Mouse (Mus musculus) limb, embryonic 15.5 days (tissue): ENCODE results near the gene Chn2. TPM values are rescaled to one million over a fixed set of nuclear protein-coding genes. Genes with fewer than 3 reads are reported as not detected.

Experiments
- ATAC-seq: fragments of 200-750 bp; cut with Nextera tagmentation; 2 replicates; pipeline ENCODE4 v1.8.0; 2017; ENCODE audit warnings: low read depth, moderate TSS enrichment; ENCODE audit not compliant: insufficient number of reproducible peaks, low FRiP score, low TSS enrichment
- H3K27ac ChIP-seq: fragments of 300-500 bp; sonication (generic); 2 replicates; pipeline ENCODE4 v1.5.1; 2015; ENCODE audit warnings: moderate library complexity, mild to moderate bottlenecking, inconsistent platforms
- H3K27me3 ChIP-seq: fragments of 300-500 bp; sonication (generic); 2 replicates; pipeline ENCODE4 v1.6.1; 2015; ENCODE audit warnings: inconsistent platforms
- H3K36me3 ChIP-seq: fragments of 300-500 bp; sonication (generic); 2 replicates; pipeline ENCODE4 v1.6.1; 2015; ENCODE audit warnings: inconsistent platforms
- H3K4me1 ChIP-seq: fragments of 300-500 bp; sonication (generic); 2 replicates; pipeline ENCODE4 v1.6.1; 2015; ENCODE audit warnings: inconsistent platforms
- H3K4me2 ChIP-seq: fragments of 300-500 bp; sonication (generic); 2 replicates; pipeline ENCODE4 v1.6.1; 2015; ENCODE audit warnings: mild to moderate bottlenecking, inconsistent platforms
- H3K4me3 ChIP-seq: fragments of 300-500 bp; sonication (generic); 2 replicates; pipeline ENCODE4 v1.5.1; 2015; ENCODE audit warnings: mild to moderate bottlenecking, inconsistent platforms
- H3K9ac ChIP-seq: fragments of 300-500 bp; sonication (generic); 2 replicates; pipeline ENCODE4 v1.6.1; 2015; ENCODE audit warnings: inconsistent platforms
- H3K9me3 ChIP-seq: fragments of 300-500 bp; sonication (generic); 2 replicates; pipeline ENCODE4 v1.6.1; 2016; ENCODE audit warnings: inconsistent platforms
- WGBS: fragments of 180-500 bp; shearing (Covaris S2); methylation state at CpG from one replicate; pipeline ENCODE4 v1.1.7; 2015; 5-methylcytosine and 5-hydroxymethylcytosine counted together
- polyA plus RNA-seq: library from polyadenylated mRNA; unstranded; fragments of >200 nt; fragmentation: Nextera tagmentation; extraction: Ambion mirVana; gene quantifications from 2 replicates; pipeline ENCODE4 v1.2.1, GENCODE M21; 2015

Gene Chn2
- polyA plus RNA-seq, 1 experiment from 2014 or later: 10.9 TPM

GRCm38 (mm10) chr6:54126225-54126992, 87.1 kb downstream of the Chn2 start:
- ATAC-seq: no peak
- Histone ChIP-seq H3K4me2 (no peak overlapping the region), H3K4me1 (0 out of 2 replicates have a peak, but pooled peaks cover 9% of the 10 kb centered on the region), H3K9ac (no peak overlapping the region), H3K9me3 (no peaks in the 10 kb centered on the region), H3K36me3 (no peaks in the 10 kb centered on the region), H3K27ac (no peak overlapping the region), H3K27me3 (no peaks in the 10 kb centered on the region), H3K4me3 (no peak overlapping the region)
- 79% methylated on average over 9 of the region's 9 CpGs for WGBS

- Histone ChIP-seq H3K9me3 (no peaks in the 10 kb centered on the region), H3K27me3 (no peaks in the 10 kb centered on the region), H3K9ac (no peak overlapping the region), H3K4me2 (no peak overlapping the region), H3K27ac (no peak overlapping the region), H3K4me3 (no peak overlapping the region), H3K4me1 (0 out of 2 replicates have a peak, but pooled peaks cover 9% of the 10 kb centered on the region), H3K36me3 (no peaks in the 10 kb centered on the region)
- no peak for ATAC-seq
- 65% methylated on average over 11 of the region's 11 CpGs for WGBS
These were observed 87.8 kb downstream of the Chn2 start for GRCm38 (mm10) chr6:54126993-54127697.

GRCm38 (mm10) chr6:54128702-54129101, 89.3 kb downstream of the Chn2 start:
- no peak for ATAC-seq
- Histone ChIP-seq H3K9ac (no peak overlapping the region), H3K27ac (no peak overlapping the region), H3K4me3 (no peak overlapping the region), H3K27me3 (no peaks in the 10 kb centered on the region), H3K4me1 (0 out of 2 replicates have a peak, but pooled peaks cover 9% of the 10 kb centered on the region), H3K9me3 (no peaks in the 10 kb centered on the region), H3K4me2 (no peak overlapping the region), H3K36me3 (no peaks in the 10 kb centered on the region)
- 59% methylated on average over 1 of the region's 1 CpGs for WGBS

DNA sequence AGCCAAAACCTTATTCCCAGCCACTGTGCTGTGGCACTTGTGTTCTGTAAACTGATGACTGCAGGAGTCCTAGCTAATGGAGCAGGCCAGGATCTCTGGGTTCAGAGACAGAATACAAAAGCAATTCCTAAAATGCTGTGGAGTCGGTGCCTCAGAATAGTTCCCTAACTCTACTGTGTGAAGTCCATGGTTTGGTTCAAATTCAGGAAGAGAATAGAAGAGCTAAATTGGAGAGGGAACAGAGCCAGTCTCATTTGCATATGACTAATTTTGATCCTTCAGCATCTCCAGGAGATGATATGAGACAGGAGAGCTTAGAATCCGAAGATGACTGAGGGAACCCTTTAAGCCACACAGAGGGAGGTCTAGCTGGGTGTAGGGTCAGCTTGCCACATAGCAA, 90.2 kb downstream of the Chn2 start:
- no peak overlapping the region for H3K9ac ChIP-seq
- H3K4me2 ChIP-seq: no peak overlapping the region
- H3K4me1 ChIP-seq: 0 out of 2 replicates have a peak, but pooled peaks cover 9% of the 10 kb centered on the region
- no peaks in the 10 kb centered on the region for H3K36me3 ChIP-seq
- H3K27me3 ChIP-seq: no peaks in the 10 kb centered on the region
- no peak overlapping the region for H3K27ac ChIP-seq
- 71% methylated on average over 2 of the region's 2 CpGs for WGBS
- no peaks in the 10 kb centered on the region for H3K9me3 ChIP-seq
- no peak overlapping the region for H3K4me3 ChIP-seq
- no peak for ATAC-seq

DNA sequence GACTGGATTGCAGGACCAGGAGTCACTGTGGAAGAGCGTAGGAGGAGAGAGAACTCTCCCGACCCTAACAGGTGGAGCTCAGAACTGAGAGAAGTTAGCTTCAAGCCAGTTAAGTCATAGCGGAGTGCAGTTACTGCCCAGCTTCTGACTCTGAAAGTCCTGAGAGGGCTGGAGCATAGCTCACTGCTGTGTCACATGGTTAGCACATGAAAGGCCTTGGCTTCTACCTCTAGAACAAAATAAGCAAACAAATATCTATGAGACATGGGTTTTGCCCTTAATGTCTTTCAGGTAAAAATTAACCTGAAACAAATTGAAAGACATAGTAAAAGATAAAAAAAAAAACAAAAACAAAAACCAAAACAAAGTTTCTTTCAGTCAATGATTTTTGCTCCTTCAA, 91.5 kb downstream of the Chn2 start:
- H3K4me1 ChIP-seq: 0 out of 2 replicates have a peak, but pooled peaks cover 9% of the 10 kb centered on the region
- no peaks in the 10 kb centered on the region for H3K36me3 ChIP-seq
- H3K9me3 ChIP-seq: no peaks in the 10 kb centered on the region
- 88% methylated on average over 3 of the region's 3 CpGs for WGBS
- no peaks in the 10 kb centered on the region for H3K27me3 ChIP-seq
- no peak overlapping the region for H3K27ac ChIP-seq
- ATAC-seq: no peak
- no peak overlapping the region for H3K9ac ChIP-seq
- no peak overlapping the region for H3K4me3 ChIP-seq
- no peak overlapping the region for H3K4me2 ChIP-seq

DNA sequence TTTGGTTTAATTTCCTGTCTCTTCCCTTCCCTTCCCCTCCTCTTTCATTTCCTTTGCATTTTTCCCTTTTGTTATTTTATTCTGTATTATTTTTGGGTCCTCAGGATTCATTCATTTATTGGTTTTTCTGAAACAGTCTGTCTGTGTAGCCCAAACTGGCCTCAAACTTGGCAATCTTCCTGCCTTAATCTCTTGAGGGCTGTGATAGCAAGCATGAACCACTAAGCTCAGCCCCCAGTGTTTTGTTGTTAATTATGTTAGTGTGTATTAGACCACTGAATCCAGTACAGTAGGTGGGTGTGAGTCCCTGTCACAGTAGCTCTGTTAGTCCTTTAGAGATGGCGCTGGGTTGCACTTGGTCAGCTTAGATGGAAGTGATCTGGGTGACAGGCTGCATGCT, 93.2 kb downstream of the Chn2 start:
- no peak for ATAC-seq

GRCm38 (mm10) chr6:54133231-54133630, 93.9 kb downstream of the Chn2 start:
- Histone ChIP-seq H3K9me3 (no peaks in the 10 kb centered on the region), H3K9ac (no peak overlapping the region), H3K4me1 (no peaks in the 10 kb centered on the region), H3K27ac (no peak overlapping the region), H3K36me3 (no peaks in the 10 kb centered on the region), H3K4me2 (no peak overlapping the region), H3K27me3 (no peaks in the 10 kb centered on the region), H3K4me3 (no peak overlapping the region)
- 79% methylated on average over 5 of the region's 5 CpGs for WGBS
- no peak for ATAC-seq

More for the DNA sequence above, 93.2 kb downstream of the Chn2 start:
- H3K9ac ChIP-seq: no peak overlapping the region
- no peak overlapping the region for H3K4me3 ChIP-seq
- WGBS: 83% methylated on average over 1 of the region's 1 CpGs
- H3K4me1 ChIP-seq: no peaks in the 10 kb centered on the region
- H3K9me3 ChIP-seq: no peaks in the 10 kb centered on the region
- no peak overlapping the region for H3K27ac ChIP-seq
- H3K4me2 ChIP-seq: no peak overlapping the region
- H3K27me3 ChIP-seq: no peaks in the 10 kb centered on the region
- H3K36me3 ChIP-seq: no peaks in the 10 kb centered on the region

GRCm38 (mm10) chr6:54138157-54138556, 98.8 kb downstream of the Chn2 start:
- no peak for ATAC-seq
- WGBS: 85% methylated on average over 9 of the region's 9 CpGs
- H3K9ac ChIP-seq: no peak overlapping the region

DNA sequence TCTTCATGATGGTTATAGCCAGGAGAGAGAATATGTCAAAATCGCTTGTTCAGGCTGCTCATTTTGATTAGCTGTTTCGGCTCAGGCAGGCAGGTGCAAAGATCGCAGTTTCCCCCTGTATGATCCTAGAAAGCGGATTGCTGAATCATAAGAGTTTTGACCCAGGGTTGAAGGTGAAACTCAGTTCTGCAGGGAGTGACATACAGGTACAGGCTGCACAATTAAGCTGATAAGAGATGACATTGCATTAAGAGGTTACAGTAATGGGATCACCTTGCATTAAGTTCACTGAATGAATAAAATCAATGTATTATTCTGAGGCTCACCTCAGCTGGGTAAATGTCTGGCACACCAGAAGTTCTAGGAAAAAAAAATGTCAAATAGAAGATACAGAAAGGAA, 101.1 kb downstream of the Chn2 start:
- no peak for ATAC-seq
- WGBS: 88% methylated on average over 4 of the region's 4 CpGs
- Histone ChIP-seq H3K27ac (no peak overlapping the region), H3K4me2 (no peak overlapping the region), H3K27me3 (no peaks in the 10 kb centered on the region), H3K9me3 (no peaks in the 10 kb centered on the region), H3K4me3 (no peak overlapping the region), H3K9ac (no peak overlapping the region), H3K4me1 (no peaks in the 10 kb centered on the region), H3K36me3 (no peaks in the 10 kb centered on the region)

More at GRCm38 (mm10) chr6:54138157-54138556, 98.8 kb downstream of the Chn2 start:
- H3K27me3 ChIP-seq: no peaks in the 10 kb centered on the region
- no peaks in the 10 kb centered on the region for H3K4me1 ChIP-seq
- no peak overlapping the region for H3K4me3 ChIP-seq
- no peak overlapping the region for H3K27ac ChIP-seq
- no peak overlapping the region for H3K4me2 ChIP-seq
- no peaks in the 10 kb centered on the region for H3K9me3 ChIP-seq
- no peaks in the 10 kb centered on the region for H3K36me3 ChIP-seq

- no peak for ATAC-seq
- H3K27ac ChIP-seq: no peak overlapping the region
- no peak overlapping the region for H3K9ac ChIP-seq
- WGBS: 63% methylated on average over 3 of the region's 3 CpGs
- no peaks in the 10 kb centered on the region for H3K36me3 ChIP-seq
- H3K27me3 ChIP-seq: 0 out of 2 replicates have a peak, but pooled peaks cover 2% of the 10 kb centered on the region
- no peak overlapping the region for H3K4me2 ChIP-seq
- H3K9me3 ChIP-seq: no peaks in the 10 kb centered on the region
- H3K4me1 ChIP-seq: peaks cover 3% of the 10 kb centered on the region; the same call in 1 of the 2 replicates
- H3K4me3 ChIP-seq: no peak overlapping the region
These were observed 101.8 kb downstream of the Chn2 start for GRCm38 (mm10) chr6:54141165-54141564.

- Histone ChIP-seq H3K4me3 (no peak overlapping the region), H3K27me3 (0 out of 2 replicates have a peak, but pooled peaks cover 2% of the 10 kb centered on the region), H3K4me2 (no peak overlapping the region), H3K27ac (no peak overlapping the region), H3K9ac (no peak overlapping the region), H3K36me3 (no peaks in the 10 kb centered on the region), H3K4me1 (peaks cover 8% of the 10 kb centered on the region; the same call in 1 of the 2 replicates), H3K9me3 (no peaks in the 10 kb centered on the region)
- 60% methylated on average over 11 of the region's 11 CpGs for WGBS
- no peak for ATAC-seq
These were observed 103.7 kb downstream of the Chn2 start for GRCm38 (mm10) chr6:54142848-54143651.
